Mouse (Mus musculus) liver, postnatal 0 days (tissue): ENCODE measurements at regions not wholly inside any gene's neighbourhood (a gene's known extent, or its start where the extent isn't known, plus 50 kb on each side); places are given as distances from the start of the nearest gene placed in this dataset.

Experiments used
- ATAC-seq: fragments of 200-750 bp; cut with Nextera tagmentation; 2 replicates; pipeline ENCODE4 v1.8.0; 2017; ENCODE audit warnings: mild to moderate bottlenecking, moderate library complexity
- DNase-seq: peaks from one replicate; pipeline ENCODE4 v3.0.0-alpha.2; 2016
- H3K27ac ChIP-seq: fragments of 300-500 bp; sonication (generic); 2 replicates; pipeline ENCODE4 v1.5.1; 2014; ENCODE audit warnings: antibody characterized with exemption, moderate library complexity, mild to moderate bottlenecking, low read depth
- H3K27me3 ChIP-seq: fragments of 300-500 bp; sonication (generic); 2 replicates; pipeline ENCODE4 v1.6.1; 2014; ENCODE audit warnings: low read length, control low read depth, mixed read lengths; ENCODE audit not compliant: insufficient read depth
- H3K36me3 ChIP-seq: fragments of 300-500 bp; sonication (generic); replicated peaks from 2 replicates; pipeline ENCODE4 v1.6.1; 2014; ENCODE audit warnings: mild to moderate bottlenecking, control low read depth, low read length, moderate library complexity, mixed read lengths; ENCODE audit not compliant: insufficient read depth
- H3K4me1 ChIP-seq: fragments of 300-500 bp; sonication (generic); 2 replicates; pipeline ENCODE4 v1.6.1; 2014; ENCODE audit warnings: antibody characterized with exemption, mild to moderate bottlenecking, control low read depth; ENCODE audit not compliant: insufficient read depth
- H3K4me2 ChIP-seq: fragments of 300-500 bp; sonication (generic); 2 replicates; pipeline ENCODE4 v1.6.1; 2014; ENCODE audit warnings: low read depth, mild to moderate bottlenecking, low read length, moderate library complexity, mixed read lengths
- H3K4me3 ChIP-seq: fragments of 300-500 bp; sonication (generic); 2 replicates; pipeline ENCODE4 v1.5.1; 2014; ENCODE audit warnings: low read depth, low read length
- H3K9ac ChIP-seq: fragments of 300-500 bp; sonication (generic); replicated peaks from 2 replicates; pipeline ENCODE4 v1.6.1; 2014; ENCODE audit warnings: mild to moderate bottlenecking, moderate library complexity
- H3K9me3 ChIP-seq: fragments of 300-500 bp; sonication (generic); 2 replicates; pipeline ENCODE4 v1.6.1; 2016; ENCODE audit warnings: mild to moderate bottlenecking, control low read depth, low read length, mixed read lengths
- CTCF ChIP-seq: sonication (generic); IDR thresholded peaks from 2 replicates; pipeline ENCODE4 v1.5.1; 2016; ENCODE audit warnings: antibody characterized with exemption, low read depth
- EP300 ChIP-seq: IDR thresholded peaks from 2 replicates; pipeline ENCODE4 v1.6.1; 2016; ENCODE audit warnings: antibody characterized with exemption, low read depth, mild to moderate bottlenecking
- WGBS: fragments of 180-500 bp; shearing (Covaris S2); extraction: QIAGEN DNeasy Blood & Tissue Kit; methylation state at CpG from one replicate; pipeline ENCODE4 v1.1.7; 2014; ENCODE audit not compliant: insufficient replicate concordance; 5-methylcytosine and 5-hydroxymethylcytosine counted together

GRCm38 (mm10) chr14:25311475-25311874 lies 147.5 kb upstream of the Zmiz1 start:
- Histone ChIP-seq H3K4me1 (0 out of 2 replicates have a peak, but pooled peaks cover 2% of the 10 kb centered on the region), H3K27me3 (no peaks in the 10 kb centered on the region), H3K9ac (no peak overlapping the region), H3K4me2 (no peak overlapping the region), H3K4me3 (no peak overlapping the region), H3K27ac (no peak overlapping the region), H3K36me3 (no peaks in the 10 kb centered on the region), H3K9me3 (no peaks in the 10 kb centered on the region)
- WGBS = 26% methylated on average over 3 of the region's 3 CpGs
- no peak for DNase-seq
- ATAC-seq = no peak
- TF ChIP-seq CTCF = no peak
- no peak for TF ChIP-seq EP300

- Histone ChIP-seq H3K4me3 (no peak overlapping the region), H3K4me1 (0 out of 2 replicates have a peak, but pooled peaks cover 2% of the 10 kb centered on the region), H3K27ac (no peak overlapping the region), H3K4me2 (no peak overlapping the region), H3K9me3 (no peaks in the 10 kb centered on the region), H3K36me3 (no peaks in the 10 kb centered on the region), H3K27me3 (no peaks in the 10 kb centered on the region), H3K9ac (no peak overlapping the region)
- no peak for ATAC-seq
- TF ChIP-seq EP300 (no peak), CTCF (no peak)
- DNase-seq = no peak
- WGBS = 49% methylated on average over 7 of the region's 7 CpGs
Measured at GRCm38 (mm10) chr14:25312135-25312534, 146.8 kb upstream of the Zmiz1 start.

GRCm38 (mm10) chr14:25312814-25313426 lies 146.1 kb upstream of the Zmiz1 start:
- H3K9me3 ChIP-seq = no peaks in the 10 kb centered on the region
- WGBS = 60% methylated on average over 6 of the region's 6 CpGs
- H3K9ac ChIP-seq = no peak overlapping the region
- no peaks in the 10 kb centered on the region for H3K27me3 ChIP-seq
- ATAC-seq (no peak), DNase-seq (no peak)
- TF ChIP-seq CTCF (no peak), EP300 (no peak)
- H3K36me3 ChIP-seq = no peaks in the 10 kb centered on the region
- 0 out of 2 replicates have a peak, but pooled peaks cover 5% of the 10 kb centered on the region for H3K4me1 ChIP-seq
- H3K4me3 ChIP-seq = no peak overlapping the region
- no peak overlapping the region for H3K27ac ChIP-seq
- no peak overlapping the region for H3K4me2 ChIP-seq

- no peak for DNase-seq
- ATAC-seq = no peak
- no peak for TF ChIP-seq CTCF
- TF ChIP-seq EP300 = no peak
Measured at GRCm38 (mm10) chr14:25313693-25314240, 145.2 kb upstream of the Zmiz1 start.

GRCm38 (mm10) chr14:25316491-25316890 lies 142.5 kb upstream of the Zmiz1 start:
- Histone ChIP-seq H3K36me3 (no peaks in the 10 kb centered on the region), H3K4me3 (no peak overlapping the region), H3K4me2 (no peak overlapping the region), H3K9me3 (no peaks in the 10 kb centered on the region), H3K27ac (no peak overlapping the region), H3K9ac (no peak overlapping the region), H3K4me1 (0 out of 2 replicates have a peak, but pooled peaks cover 7% of the 10 kb centered on the region), H3K27me3 (no peaks in the 10 kb centered on the region)
- TF ChIP-seq CTCF (no peak), EP300 (no peak)
- DNase-seq (no peak), ATAC-seq (no peak)
- 86% methylated on average over 5 of the region's 5 CpGs for WGBS

More at GRCm38 (mm10) chr14:25313693-25314240, 145.2 kb upstream of the Zmiz1 start:
- no peak overlapping the region for H3K9ac ChIP-seq
- H3K4me3 ChIP-seq = no peak overlapping the region
- H3K9me3 ChIP-seq = no peaks in the 10 kb centered on the region
- 0 out of 2 replicates have a peak, but pooled peaks cover 8% of the 10 kb centered on the region for H3K4me1 ChIP-seq
- no peaks in the 10 kb centered on the region for H3K27me3 ChIP-seq
- WGBS = 50% methylated on average over 4 of the region's 4 CpGs
- H3K36me3 ChIP-seq = no peaks in the 10 kb centered on the region
- no peak overlapping the region for H3K4me2 ChIP-seq
- no peak overlapping the region for H3K27ac ChIP-seq

GRCm38 (mm10) chr14:25317680-25318471 lies 141.1 kb upstream of the Zmiz1 start:
- no peak for TF ChIP-seq CTCF
- no peak for TF ChIP-seq EP300
- Histone ChIP-seq H3K36me3 (no peaks in the 10 kb centered on the region), H3K27me3 (no peaks in the 10 kb centered on the region), H3K9me3 (no peaks in the 10 kb centered on the region), H3K4me2 (peak overlapping the region; percentile 61), H3K4me3 (no peak overlapping the region), H3K9ac (peak overlapping the region; percentile 21), H3K27ac (peak overlapping the region; percentile 26; the same call in 1 of the 2 replicates), H3K4me1 (0 out of 2 replicates have a peak, but pooled peaks cover 6% of the 10 kb centered on the region)
- ATAC-seq (peak; percentile 85), DNase-seq (peak; percentile 86)
- 18% methylated on average over 37 of the region's 37 CpGs for WGBS
